Mouse (Mus musculus) thymus, adult 18-20 months (tissue): ENCODE results near the gene Mipep.

Experiments
- DNase-seq, 2 experiments: peaks; one replicate each; pipeline ENCODE4 v3.0.0; 2022; ENCODE audit warnings: mixed read lengths in 2 of 2

The Mipep gene

DNA sequence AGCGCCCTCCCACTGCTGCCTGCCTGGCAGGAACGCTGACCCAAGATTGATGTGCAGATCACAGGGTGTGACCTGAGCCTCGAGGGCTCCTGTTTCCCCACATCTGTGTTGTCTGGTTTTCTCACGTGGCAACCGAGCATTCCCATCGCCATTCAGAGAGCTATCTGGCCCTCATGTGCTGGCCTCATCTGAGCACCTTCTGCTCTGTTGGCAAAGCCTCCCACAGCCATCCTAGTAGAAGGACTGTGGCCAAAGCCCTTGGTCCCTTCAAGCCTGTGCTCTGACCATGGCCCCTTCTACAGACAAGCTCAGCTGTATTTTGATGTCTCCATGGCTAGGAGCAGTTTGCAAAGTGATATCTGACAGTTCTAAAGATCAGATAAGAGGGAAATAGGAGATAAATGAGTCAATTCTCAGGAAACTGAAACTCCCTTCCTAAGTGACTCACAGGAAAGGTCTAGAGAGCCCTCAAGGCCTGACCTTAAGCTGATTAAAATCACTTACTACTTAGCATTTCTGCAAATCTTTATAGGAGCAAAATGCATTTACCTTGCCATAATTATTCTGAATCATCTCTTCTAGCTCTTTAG lies 101.1 kb downstream of the Mipep start:
- no peak for DNase-seq

DNA sequence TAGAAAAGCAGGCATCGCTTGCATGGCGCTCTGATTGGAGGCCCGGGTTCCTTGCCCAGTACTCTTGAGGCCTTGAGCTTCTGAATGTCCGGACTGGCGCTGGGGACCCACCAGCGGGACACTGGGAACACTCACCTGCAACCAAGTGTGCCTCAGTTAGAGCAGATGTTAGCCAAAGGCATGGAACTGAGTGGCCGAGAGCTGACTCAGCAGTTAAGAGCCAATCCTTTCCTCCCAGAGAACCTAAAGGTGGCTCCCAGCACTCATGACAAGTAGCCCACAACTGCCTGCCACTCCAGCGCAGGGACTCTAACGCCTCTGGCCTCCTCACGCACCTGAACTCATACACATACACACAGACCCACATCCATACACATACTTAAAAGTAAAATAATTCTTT lies 109.5 kb downstream of the Mipep start:
- DNase-seq = no peak

DNA sequence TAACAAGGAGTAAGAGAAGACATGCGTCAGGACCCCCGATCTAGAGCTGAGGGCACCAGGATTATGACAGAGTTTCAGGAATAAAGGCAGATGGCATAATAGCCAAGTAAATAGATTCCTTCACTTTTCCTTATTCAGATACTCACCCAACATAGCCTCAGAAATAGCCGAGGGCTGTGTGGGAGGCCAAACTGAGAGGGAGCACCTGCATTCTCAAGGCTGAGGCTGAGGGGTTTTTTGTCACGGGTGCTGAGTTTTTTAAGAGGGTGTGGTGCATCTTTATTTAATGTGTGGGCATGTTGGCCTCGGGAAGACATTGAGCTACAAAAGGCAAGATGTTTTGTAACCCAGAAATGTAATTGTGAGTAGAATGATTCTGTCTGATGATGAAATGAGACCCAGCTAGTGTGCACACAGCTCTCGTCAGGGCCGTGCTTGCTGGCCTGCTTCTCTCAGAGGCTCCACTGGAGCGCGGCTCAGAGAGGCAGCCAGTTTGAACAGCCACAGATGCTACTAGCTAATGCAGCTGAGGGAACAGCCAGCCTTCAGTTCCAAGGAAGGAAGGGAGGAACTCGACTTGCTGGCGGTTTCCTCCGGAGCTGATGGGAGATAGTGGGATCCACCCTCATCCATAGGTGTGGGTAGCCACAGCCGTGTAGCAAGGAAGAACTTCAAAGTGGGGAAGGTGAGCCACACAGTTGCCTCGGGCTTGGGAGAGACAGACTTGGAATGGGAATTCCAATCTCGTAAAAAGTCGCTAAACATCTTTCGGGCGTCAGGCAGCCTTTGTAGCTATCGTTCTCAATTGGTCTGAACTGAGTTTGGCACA lies 111.0 kb downstream of the Mipep start:
- DNase-seq = no peak

DNA sequence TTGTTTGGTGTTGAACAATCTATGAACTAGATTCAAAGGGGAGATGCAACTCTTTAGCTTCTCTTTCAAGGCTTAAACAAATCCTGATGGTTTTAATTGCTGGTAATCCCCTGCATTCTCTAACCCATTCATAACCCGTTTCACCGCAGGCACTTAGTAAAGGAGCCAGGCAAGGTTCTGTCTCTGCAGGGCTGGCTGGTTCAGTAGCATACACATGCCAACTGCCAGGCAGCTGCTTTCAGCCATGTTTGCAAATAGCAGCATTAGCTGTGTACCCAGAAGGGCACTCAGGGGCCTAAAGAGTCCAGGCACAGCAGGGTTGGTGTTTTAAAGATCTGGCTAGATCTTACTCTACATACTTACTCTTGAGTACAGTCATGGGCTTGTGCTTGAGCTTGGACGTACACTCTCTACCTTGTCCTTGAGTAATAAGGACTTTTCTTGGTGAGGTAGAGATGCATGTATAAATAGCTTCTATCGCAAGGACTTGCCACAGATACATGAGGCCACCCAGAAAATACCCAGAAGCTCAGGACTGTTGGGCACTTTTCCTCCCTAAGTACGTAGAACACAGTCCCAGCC lies 113.8 kb downstream of the Mipep start:
- DNase-seq = no peak

DNA sequence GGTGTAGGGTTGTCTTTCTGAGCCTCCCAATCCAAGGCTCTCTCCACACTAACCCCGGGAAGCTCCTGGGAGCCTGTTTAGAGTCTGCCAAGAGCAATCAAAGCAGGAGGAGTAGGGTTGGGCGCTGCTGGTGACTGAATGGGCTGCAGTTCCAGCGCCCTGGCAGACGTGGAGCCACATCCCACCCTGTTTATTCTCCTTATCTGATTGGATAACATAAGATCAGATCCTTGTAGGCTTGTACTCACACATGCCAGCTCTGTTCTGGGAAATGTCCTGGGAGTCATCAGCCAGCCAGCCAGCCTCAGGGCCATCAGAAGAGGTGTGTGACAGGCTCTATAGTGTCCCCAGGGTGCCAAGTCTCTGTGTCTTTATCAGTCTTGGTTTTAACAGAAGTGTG lies 120.1 kb downstream of the Mipep start:
- no peak for DNase-seq

DNA sequence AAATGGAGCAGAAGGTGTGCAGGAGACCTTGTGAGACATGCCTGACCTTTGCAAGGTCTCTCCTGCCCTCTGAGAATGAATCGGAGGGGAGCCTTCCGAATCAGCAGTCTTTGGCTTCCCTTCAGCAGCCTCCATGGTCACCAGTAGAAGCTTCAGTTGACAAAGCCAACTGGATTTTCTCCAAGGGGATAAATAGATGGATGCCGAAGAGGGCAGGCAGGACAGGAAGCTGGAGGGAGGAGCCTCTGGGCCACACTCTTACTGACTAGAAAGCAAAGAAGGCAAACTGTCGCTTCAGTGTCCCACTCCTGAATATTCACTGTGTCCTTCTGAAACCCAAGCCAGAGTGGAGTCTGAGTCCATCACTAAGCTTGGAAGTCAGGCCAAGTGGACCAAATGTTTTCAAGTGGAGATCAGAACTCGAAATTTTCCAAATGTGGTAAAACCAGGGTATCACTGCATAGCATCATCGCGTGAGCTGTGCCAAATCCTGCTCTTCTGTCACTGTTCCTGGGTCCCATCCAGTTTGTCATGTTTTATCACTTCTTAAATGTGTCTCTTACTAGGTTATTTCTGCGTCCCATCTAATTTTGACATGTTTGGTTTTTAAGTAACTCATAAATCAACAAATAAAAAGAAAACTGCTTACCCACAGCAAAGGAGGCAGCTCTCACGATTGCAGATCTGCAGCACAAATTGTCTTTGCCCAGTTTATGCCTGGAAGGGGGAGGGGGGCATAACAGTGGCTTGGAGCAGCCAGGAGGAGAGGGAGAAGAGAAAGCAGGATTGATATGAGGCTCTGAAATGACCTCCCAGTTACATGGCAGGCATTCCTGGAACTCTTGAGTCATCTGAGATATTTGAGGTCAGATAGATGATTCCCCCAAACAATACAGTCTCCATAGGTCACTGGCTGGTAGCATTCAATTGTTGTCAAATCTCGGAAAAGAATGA lies 122.3 kb downstream of the Mipep start:
- no peak for DNase-seq

DNA sequence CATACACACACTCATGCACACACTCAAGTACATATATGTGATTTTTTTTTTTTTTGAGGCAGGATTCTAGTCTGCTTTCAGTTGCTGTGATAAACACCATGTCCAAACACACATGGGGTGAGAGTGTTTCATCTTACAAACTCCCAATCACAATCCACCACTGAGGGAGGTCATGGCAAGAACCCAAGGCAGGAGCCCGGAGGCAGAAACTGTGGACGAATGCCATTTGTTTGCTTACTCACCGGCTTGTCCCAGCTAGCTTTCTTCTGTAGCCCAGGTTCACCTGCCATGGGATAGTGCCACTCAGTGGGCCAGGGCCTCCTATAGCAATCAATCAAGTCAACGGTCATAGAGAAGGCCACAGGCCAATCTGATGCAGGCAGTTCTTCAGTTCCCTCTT lies 125.0 kb downstream of the Mipep start:
- DNase-seq = no peak

DNA sequence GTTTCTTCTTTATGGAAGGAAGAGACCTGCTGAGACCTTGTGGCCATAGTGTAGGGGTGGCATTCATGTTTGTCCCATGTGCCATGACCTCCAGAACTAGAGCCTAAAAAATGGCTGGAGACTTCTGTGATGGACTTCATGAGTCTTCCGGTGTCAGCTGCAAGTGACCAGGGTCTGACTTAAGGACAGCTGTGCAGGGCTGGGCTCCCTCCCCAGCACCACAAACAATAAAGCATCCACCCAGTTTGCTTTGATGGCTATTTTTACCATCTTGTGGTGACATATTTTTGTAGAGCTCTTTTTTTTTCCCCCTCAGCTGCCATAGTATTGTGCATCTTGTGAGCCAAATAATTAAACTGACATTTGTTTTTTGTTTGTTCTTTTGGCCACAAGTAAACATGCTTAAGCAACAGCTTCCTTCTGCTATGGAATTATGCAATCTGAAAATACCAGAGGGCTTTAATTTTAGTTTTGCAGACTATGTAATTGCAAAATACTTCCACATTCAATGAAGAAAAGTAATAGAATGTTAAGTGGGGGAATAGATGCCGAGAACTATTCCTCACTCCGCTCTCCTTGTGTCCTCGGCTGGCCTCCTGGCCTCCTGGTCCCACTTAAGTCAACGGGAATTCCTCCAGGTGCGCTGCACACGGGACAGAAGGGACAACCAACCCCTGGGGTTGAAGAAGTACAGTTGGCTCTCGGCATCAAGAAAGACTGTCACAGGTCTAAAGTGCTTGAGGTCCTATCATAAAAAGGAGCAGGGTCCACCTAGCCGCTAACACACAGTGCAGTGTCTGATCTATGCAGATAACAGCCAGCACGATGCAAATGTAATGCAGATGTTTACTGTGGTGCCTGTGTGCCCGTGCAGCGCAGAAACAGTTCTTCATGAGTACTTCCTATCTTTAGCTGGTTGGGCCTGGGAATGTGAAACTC lies 126.4 kb downstream of the Mipep start:
- DNase-seq = no peak

DNA sequence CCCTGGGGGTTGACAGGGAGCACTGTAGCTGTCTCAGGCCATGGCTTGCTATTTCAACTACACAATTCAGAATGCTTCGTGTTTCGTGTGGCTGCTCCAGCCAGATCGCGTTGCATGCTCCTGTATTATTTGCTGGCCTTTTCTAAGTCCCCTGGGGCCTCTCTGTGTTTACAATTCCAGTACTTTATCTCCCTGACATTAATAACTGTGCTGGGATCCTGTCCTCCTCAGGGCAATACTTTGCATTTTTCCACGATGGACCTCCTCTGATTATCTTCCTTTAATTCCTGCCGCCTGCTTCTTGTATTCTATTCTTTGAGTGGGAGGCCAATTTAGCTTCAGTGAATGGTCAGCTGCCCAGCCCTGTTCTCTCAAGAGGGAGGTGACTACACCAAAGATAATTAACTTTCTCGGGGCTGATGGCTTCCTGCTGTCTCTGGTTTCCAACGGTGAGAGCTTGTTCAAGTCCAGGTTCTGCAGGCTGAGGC lies 128.7 kb downstream of the Mipep start:
- DNase-seq = no peak

DNA sequence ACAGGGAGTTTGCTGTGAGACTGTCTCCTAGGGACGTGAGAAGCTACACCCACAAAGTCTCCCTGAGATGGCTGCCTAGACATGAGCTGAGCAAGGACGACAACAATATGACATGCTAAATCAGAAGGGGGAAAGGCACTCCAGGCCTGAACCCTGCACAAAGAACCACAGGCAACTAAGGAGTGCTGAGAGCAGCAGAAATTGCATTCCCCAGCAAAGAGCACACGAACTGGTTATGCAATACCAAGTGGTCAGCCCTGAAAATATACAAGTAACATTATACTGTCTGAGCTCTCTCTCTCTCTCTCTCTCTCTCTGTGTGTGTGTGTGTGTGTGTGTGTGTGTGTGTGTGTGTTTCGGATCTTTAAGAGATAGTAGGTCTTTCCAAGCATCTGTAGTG lies 132.3 kb downstream of the Mipep start:
- no peak for DNase-seq

DNA sequence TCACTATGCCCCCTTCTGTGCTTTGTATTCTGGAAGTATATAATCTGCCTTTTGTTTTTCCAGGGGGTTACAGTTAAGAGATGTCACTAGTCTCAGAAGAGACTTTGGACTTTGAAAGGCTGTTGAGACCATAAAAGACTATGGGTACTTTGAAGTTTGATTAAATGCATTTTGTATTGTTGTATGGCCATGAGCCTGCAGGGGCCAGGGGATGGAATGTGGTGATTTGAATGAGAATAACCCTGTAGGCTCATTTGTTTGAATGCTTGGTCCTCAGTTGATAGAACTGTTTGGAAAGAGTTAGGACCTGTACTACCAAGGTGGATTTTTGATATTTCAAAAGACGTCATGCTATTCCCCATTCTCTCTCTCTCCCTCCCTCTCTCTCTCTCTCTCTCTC lies 141.6 kb downstream of the Mipep start:
- no peak for DNase-seq

DNA sequence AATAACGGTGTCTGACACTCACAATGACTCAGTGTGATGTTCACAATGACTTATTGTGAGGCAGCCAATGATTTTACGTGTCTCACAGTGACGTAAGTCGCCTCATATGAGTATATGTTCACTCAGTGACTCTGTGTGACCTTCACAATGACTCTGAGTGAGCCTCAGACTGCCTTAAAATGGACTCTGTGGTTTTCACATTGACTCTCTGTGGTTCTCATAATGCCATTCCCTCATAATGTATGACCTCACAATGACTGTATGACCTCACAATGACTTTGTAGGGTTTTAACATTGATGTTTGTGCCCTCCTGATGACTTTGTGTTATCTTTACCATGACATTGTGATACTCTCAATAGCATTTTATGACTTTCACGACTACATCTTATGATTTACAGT lies 151.3 kb downstream of the Mipep start:
- no peak for DNase-seq

DNA sequence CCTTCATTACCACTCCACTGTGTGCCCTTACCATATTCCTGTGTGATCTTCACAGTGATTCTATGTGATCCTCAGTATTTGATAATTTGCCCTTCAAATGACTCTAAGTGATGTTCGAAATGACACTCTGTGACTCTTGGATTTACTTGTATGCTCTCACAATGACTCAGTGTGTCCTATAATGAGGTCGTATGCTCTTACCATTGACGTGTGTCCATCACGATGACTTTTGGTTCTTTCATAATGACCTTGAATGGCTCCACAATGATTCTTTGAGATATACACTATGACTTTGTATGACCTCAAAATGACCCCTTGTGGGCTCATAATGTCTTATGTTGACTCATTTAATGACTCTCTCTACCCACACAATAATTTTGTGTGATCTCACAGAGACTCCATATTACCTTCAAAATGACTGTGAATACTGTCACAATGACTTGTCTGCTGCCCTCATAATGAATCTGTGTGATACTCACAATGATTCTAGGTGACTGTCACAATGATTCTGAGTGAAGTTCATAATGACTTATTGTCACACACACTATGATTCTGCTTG lies 153.2 kb downstream of the Mipep start:
- DNase-seq = no peak
